Mouse (Mus musculus) stomach, embryonic 16.5 days (tissue): Measurements from ENCODE around the gene Pten. TPM values are rescaled to one million over a fixed set of nuclear protein-coding genes. Genes with fewer than 3 reads are reported as not detected.

Experiments
- ATAC-seq: fragments of 200-750 bp; cut with Nextera tagmentation; 2 replicates; pipeline ENCODE4 v1.8.0; 2017; ENCODE audit warnings: moderate number of reproducible peaks, moderate TSS enrichment; ENCODE audit not compliant: insufficient read depth, low FRiP score
- H3K27ac ChIP-seq: fragments of 300-500 bp; sonication (generic); 2 replicates; pipeline ENCODE4 v1.5.1; 2014; ENCODE audit warnings: low read length
- H3K27me3 ChIP-seq: fragments of 300-500 bp; sonication (generic); 2 replicates; pipeline ENCODE4 v1.6.1; 2014; ENCODE audit warnings: low read length, control low read depth, mixed read lengths; ENCODE audit not compliant: control insufficient read depth, insufficient read depth
- H3K36me3 ChIP-seq: fragments of 300-500 bp; sonication (generic); 2 replicates; pipeline ENCODE4 v1.6.1; 2014; ENCODE audit warnings: low read length; ENCODE audit not compliant: control insufficient read depth, insufficient read depth
- H3K4me1 ChIP-seq: fragments of 300-500 bp; sonication (generic); 2 replicates; pipeline ENCODE4 v1.6.1; 2014; ENCODE audit warnings: low read length, control low read depth, mixed read lengths; ENCODE audit not compliant: control insufficient read depth, insufficient read depth
- H3K4me2 ChIP-seq: fragments of 300-500 bp; sonication (generic); 2 replicates; pipeline ENCODE4 v1.6.1; 2014; ENCODE audit warnings: low read depth, low read length, mixed read lengths
- H3K4me3 ChIP-seq: fragments of 300-500 bp; sonication (generic); replicated peaks from 2 replicates; pipeline ENCODE4 v1.5.1; 2014; ENCODE audit warnings: mild to moderate bottlenecking, low read length
- H3K9ac ChIP-seq: fragments of 300-500 bp; sonication (generic); 2 replicates; pipeline ENCODE4 v1.6.1; 2014; ENCODE audit warnings: low read length
- H3K9me3 ChIP-seq: fragments of 300-500 bp; sonication (generic); replicated peaks from 2 replicates; pipeline ENCODE4 v1.6.1; 2016; ENCODE audit warnings: low read length, control low read depth; ENCODE audit not compliant: control insufficient read depth
- WGBS: fragments of 180-500 bp; shearing (Covaris S2); extraction: QIAGEN DNeasy Blood & Tissue Kit; methylation state at CpG from one replicate; pipeline ENCODE4 v1.1.7; 2014; 5-methylcytosine and 5-hydroxymethylcytosine counted together
- polyA plus RNA-seq: library from polyadenylated mRNA; unstranded; fragments of >200 nt; fragmentation: Nextera tagmentation; extraction: Ambion mirVana; gene quantifications from 2 replicates; pipeline ENCODE4 v1.2.1, GENCODE M21; 2015

Pten gene
- polyA plus RNA-seq, 1 experiment from 2014 or later, result 8.2 TPM

GRCm38 (mm10) chr19:32789535-32789934 lies 32.2 kb downstream of the Pten start:
- Histone ChIP-seq H3K4me3 (no peak overlapping the region), H3K36me3 (no peaks in the 10 kb centered on the region), H3K4me2 (no peak overlapping the region), H3K9ac (no peak overlapping the region), H3K27me3 (no peaks in the 10 kb centered on the region), H3K27ac (no peak overlapping the region), H3K4me1 (peaks cover 34% of the 10 kb centered on the region), H3K9me3 (no peaks in the 10 kb centered on the region)
- no peak for ATAC-seq
- WGBS, result 60% methylated on average over 3 of the region's 3 CpGs

- Histone ChIP-seq H3K4me2 (no peak overlapping the region), H3K36me3 (no peaks in the 10 kb centered on the region), H3K4me3 (no peak overlapping the region), H3K9ac (no peak overlapping the region), H3K4me1 (peaks cover 35% of the 10 kb centered on the region), H3K27me3 (no peaks in the 10 kb centered on the region), H3K27ac (no peak overlapping the region), H3K9me3 (no peaks in the 10 kb centered on the region)
- ATAC-seq, result peak; percentile 66; the same call in 1 of the 2 replicates
- WGBS, result 14% methylated on average over 6 of the region's 6 CpGs
Observed at GRCm38 (mm10) chr19:32792610-32793009, 35.3 kb downstream of the Pten start.

- H3K9ac ChIP-seq, result no peak overlapping the region
- H3K27ac ChIP-seq, result no peak overlapping the region
- no peak overlapping the region for H3K4me3 ChIP-seq
- no peaks in the 10 kb centered on the region for H3K9me3 ChIP-seq
- no peak for ATAC-seq
- H3K4me2 ChIP-seq, result no peak overlapping the region
- no peaks in the 10 kb centered on the region for H3K27me3 ChIP-seq
- peaks cover 28% of the 10 kb centered on the region for H3K4me1 ChIP-seq
- no peaks in the 10 kb centered on the region for H3K36me3 ChIP-seq
Observed at GRCm38 (mm10) chr19:32793901-32794300, 36.6 kb downstream of the Pten start.

GRCm38 (mm10) chr19:32800557-32800956 lies 43.3 kb downstream of the Pten start:
- Histone ChIP-seq H3K4me3 (no peak overlapping the region), H3K9ac (no peak overlapping the region), H3K9me3 (no peaks in the 10 kb centered on the region), H3K27me3 (no peaks in the 10 kb centered on the region), H3K4me2 (no peak overlapping the region), H3K4me1 (0 out of 2 replicates have a peak, but pooled peaks cover 2% of the 10 kb centered on the region), H3K36me3 (no peaks in the 10 kb centered on the region; the same call in 1 of the 2 replicates), H3K27ac (no peak overlapping the region)
- ATAC-seq, result no peak
- WGBS, result 79% methylated on average over 2 of the region's 2 CpGs

GRCm38 (mm10) chr19:32804703-32805102 lies 47.4 kb downstream of the Pten start:
- ATAC-seq, result no peak
- Histone ChIP-seq H3K4me2 (no peak overlapping the region), H3K4me3 (no peak overlapping the region), H3K9me3 (no peaks in the 10 kb centered on the region), H3K27me3 (no peaks in the 10 kb centered on the region), H3K9ac (no peak overlapping the region), H3K4me1 (no peaks in the 10 kb centered on the region), H3K36me3 (no peaks in the 10 kb centered on the region; the same call in 1 of the 2 replicates), H3K27ac (no peak overlapping the region)
- 54% methylated on average over 4 of the region's 4 CpGs for WGBS

GRCm38 (mm10) chr19:32807610-32808009 lies 50.3 kb downstream of the Pten start:
- H3K9me3 ChIP-seq, result no peaks in the 10 kb centered on the region
- no peaks in the 10 kb centered on the region for H3K4me1 ChIP-seq
- no peak overlapping the region for H3K9ac ChIP-seq
- H3K36me3 ChIP-seq, result peaks cover 4% of the 10 kb centered on the region; the same call in 1 of the 2 replicates
- 88% methylated on average over 2 of the region's 2 CpGs for WGBS
- H3K4me3 ChIP-seq, result no peak overlapping the region
- H3K4me2 ChIP-seq, result no peak overlapping the region
- ATAC-seq, result no peak
- H3K27me3 ChIP-seq, result no peaks in the 10 kb centered on the region
- no peak overlapping the region for H3K27ac ChIP-seq

GRCm38 (mm10) chr19:32808690-32809089 lies 51.4 kb downstream of the Pten start:
- WGBS, result 44% methylated on average over 6 of the region's 6 CpGs
- Histone ChIP-seq H3K9me3 (no peaks in the 10 kb centered on the region), H3K4me1 (peaks cover 3% of the 10 kb centered on the region; the same call in 1 of the 2 replicates), H3K27me3 (no peaks in the 10 kb centered on the region), H3K36me3 (peaks cover 4% of the 10 kb centered on the region; the same call in 1 of the 2 replicates), H3K9ac (no peak overlapping the region), H3K4me3 (no peak overlapping the region), H3K4me2 (no peak overlapping the region), H3K27ac (no peak overlapping the region)
- ATAC-seq, result no peak; the same call in 1 of the 2 replicates

GRCm38 (mm10) chr19:32809117-32809516 lies 51.8 kb downstream of the Pten start:
- ATAC-seq, result no peak
- 59% methylated on average over 3 of the region's 3 CpGs for WGBS
- H3K27me3 ChIP-seq, result no peaks in the 10 kb centered on the region
- no peak overlapping the region for H3K4me3 ChIP-seq
- H3K27ac ChIP-seq, result no peak overlapping the region
- H3K9me3 ChIP-seq, result no peaks in the 10 kb centered on the region
- H3K36me3 ChIP-seq, result peaks cover 4% of the 10 kb centered on the region; the same call in 1 of the 2 replicates
- no peak overlapping the region for H3K4me2 ChIP-seq
- no peak overlapping the region for H3K9ac ChIP-seq
- H3K4me1 ChIP-seq, result peaks cover 3% of the 10 kb centered on the region; the same call in 1 of the 2 replicates

GRCm38 (mm10) chr19:32818759-32819158 lies 61.5 kb downstream of the Pten start:
- ATAC-seq, result no peak

More at GRCm38 (mm10) chr19:32818759-32819158, 61.5 kb downstream of the Pten start:
- H3K9ac ChIP-seq, result no peak overlapping the region
- H3K4me2 ChIP-seq, result no peak overlapping the region
- H3K4me3 ChIP-seq, result no peak overlapping the region
- 87% methylated on average over 4 of the region's 4 CpGs for WGBS
- no peaks in the 10 kb centered on the region for H3K9me3 ChIP-seq
- H3K36me3 ChIP-seq, result peaks cover 7% of the 10 kb centered on the region; the same call in 1 of the 2 replicates
- no peak overlapping the region for H3K27ac ChIP-seq
- no peaks in the 10 kb centered on the region for H3K4me1 ChIP-seq
- H3K27me3 ChIP-seq, result no peaks in the 10 kb centered on the region
